Mouse (Mus musculus): ENCODE measurements around the gene Ugt1a7c. TPM values are rescaled to one million over a fixed set of nuclear protein-coding genes. Genes with fewer than 3 reads are reported as not detected.

Ugt1a7c gene
- polyA plus RNA-seq, 1 experiment from 2014 or later = 0.39 TPM

DNA sequence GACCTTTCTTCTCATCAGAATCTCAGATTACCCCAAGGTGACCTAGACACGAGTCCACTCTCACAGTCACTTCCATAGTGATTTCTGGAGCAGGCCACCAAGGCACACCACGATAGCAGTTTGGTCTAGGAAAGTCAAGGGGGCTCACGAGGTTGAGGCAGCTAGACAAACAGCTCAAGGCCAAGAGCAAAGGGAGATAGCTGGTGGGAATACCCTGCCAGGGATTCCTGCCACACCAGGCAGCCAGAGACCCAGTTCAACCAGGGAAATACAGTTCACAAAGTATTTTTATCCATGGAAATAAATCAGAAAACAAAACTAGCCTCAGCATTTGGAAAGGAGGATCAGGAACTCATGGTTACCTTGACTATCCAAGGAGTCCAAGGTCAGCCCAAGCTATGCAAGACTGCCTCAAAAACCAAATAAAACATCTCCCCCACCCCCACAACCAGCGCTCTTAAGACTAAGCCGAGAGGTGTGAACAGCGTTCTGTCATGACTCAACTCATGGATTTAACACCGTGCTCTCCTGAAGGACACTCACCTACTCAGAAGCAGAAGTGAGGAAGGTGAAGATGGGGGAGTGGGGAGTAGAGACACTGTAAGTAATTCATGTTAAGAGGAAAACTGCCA, 169.5 kb downstream of the Ugt1a7c start:
- Histone ChIP-seq H3K27ac (ENCODE audit: low read depth, low read length) (no peak overlapping the region), H3K27me3 (ENCODE audit: control insufficient read depth, insufficient read depth, low read length) (no peaks in the 10 kb centered on the region), H3K9ac (ENCODE audit: low read depth, low read length) (no peak overlapping the region), H3K4me3 (ENCODE audit: low read depth, low read length) (no peak overlapping the region), H3K36me3 (ENCODE audit: control insufficient read depth, insufficient read depth, low read length) (peaks cover 90% of the 10 kb centered on the region), H3K4me1 (ENCODE audit: control insufficient read depth, insufficient read depth, low read length) (peaks cover 18% of the 10 kb centered on the region), H3K4me2 (no peak overlapping the region), H3K9me3 (replicated peaks; ENCODE audit: control insufficient read depth, low read length) (peaks cover 14% of the 10 kb centered on the region; the same call in 1 of the 2 replicates)
- no peak for ATAC-seq (replicated peaks; ENCODE audit: insufficient number of reproducible peaks, low FRiP score, low TSS enrichment)
- 78% methylated on average over 7 of the region's 7 CpGs for WGBS (ENCODE audit: insufficient replicate concordance)

DNA sequence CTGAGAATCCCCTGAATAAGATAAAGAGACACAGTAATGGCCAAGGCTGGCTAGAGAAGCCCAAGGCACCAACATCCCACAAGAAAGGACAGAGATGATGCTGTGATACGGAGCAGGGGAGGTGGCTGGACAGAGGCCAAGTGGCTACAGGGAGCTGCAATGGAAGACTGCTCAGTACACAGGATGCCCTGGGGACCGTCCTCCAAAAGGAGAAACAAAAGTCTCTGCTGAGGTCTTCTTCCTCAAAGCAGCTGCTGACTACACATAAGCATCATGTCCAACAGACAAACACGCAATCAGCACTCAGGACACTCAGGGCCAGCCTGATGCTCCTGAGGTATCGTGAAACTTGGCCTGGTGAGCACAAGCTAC, 170.0 kb downstream of the Ugt1a7c start:
- H3K36me3 ChIP-seq (ENCODE audit: control insufficient read depth, insufficient read depth, low read length) = peaks cover 96% of the 10 kb centered on the region

DNA sequence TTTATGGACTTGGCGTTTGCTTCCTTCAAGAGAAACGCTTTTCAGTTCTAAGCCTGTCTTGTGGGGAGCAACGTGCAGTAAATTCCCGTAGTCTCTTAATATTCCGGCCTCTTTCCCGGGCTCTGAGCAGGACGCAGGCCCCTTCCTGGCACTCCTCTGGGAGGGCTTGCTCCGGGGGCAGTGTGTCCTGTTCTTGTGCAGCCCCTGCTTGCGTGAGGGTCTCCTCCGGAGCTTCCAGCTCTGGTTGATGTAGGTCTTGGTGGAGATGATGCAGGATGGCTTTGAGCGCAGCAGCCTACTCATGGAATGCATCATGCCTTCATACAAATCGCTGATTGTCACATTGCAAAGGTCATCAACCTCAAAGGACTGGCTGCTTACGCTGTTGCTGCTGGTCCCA, 171.3 kb downstream of the Ugt1a7c start:
- WGBS (ENCODE audit: insufficient replicate concordance) = 89% methylated on average over 13 of the region's 13 CpGs
- Histone ChIP-seq H3K4me2 (no peak overlapping the region), H3K4me1 (ENCODE audit: control insufficient read depth, insufficient read depth, low read length) (peaks cover 16% of the 10 kb centered on the region), H3K27ac (ENCODE audit: low read depth, low read length) (no peak overlapping the region), H3K27me3 (ENCODE audit: control insufficient read depth, insufficient read depth, low read length) (no peaks in the 10 kb centered on the region), H3K9me3 (replicated peaks; ENCODE audit: control insufficient read depth, low read length) (peaks cover 10% of the 10 kb centered on the region; the same call in 1 of the 2 replicates), H3K9ac (ENCODE audit: low read depth, low read length) (no peak overlapping the region), H3K36me3 (ENCODE audit: control insufficient read depth, insufficient read depth, low read length) (peaks cover 89% of the 10 kb centered on the region), H3K4me3 (ENCODE audit: low read depth, low read length) (no peak overlapping the region)
- ATAC-seq (replicated peaks; ENCODE audit: insufficient number of reproducible peaks, low FRiP score, low TSS enrichment) = no peak

More for the DNA sequence above, 170.0 kb downstream of the Ugt1a7c start:
- Histone ChIP-seq H3K4me2 (no peak overlapping the region), H3K9ac (ENCODE audit: low read depth, low read length) (no peak overlapping the region), H3K4me3 (ENCODE audit: low read depth, low read length) (no peak overlapping the region), H3K27ac (ENCODE audit: low read depth, low read length) (no peak overlapping the region), H3K27me3 (ENCODE audit: control insufficient read depth, insufficient read depth, low read length) (no peaks in the 10 kb centered on the region), H3K9me3 (replicated peaks; ENCODE audit: control insufficient read depth, low read length) (peaks cover 14% of the 10 kb centered on the region; the same call in 1 of the 2 replicates), H3K4me1 (ENCODE audit: control insufficient read depth, insufficient read depth, low read length) (peaks cover 16% of the 10 kb centered on the region)
- WGBS (ENCODE audit: insufficient replicate concordance) = 72% methylated on average over 4 of the region's 4 CpGs
- no peak for ATAC-seq (replicated peaks; ENCODE audit: insufficient number of reproducible peaks, low FRiP score, low TSS enrichment)

DNA sequence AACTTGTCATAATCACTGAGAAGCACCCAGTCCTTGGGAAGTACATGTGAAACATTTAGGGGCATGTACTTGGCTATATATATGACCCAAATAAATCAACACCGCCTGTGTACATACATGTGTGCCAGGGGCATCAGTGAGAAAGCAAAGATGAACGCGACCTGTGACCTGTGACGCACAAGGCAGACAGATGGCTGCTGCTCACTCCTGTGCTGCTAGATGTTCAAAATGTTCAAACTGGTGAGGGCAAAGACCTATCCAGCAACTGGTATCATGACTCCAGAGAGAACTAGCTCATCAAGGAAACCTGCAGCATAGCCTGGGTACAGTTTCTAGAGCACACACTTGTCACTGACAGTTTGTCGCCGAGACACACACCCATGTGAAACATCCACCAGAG, 172.6 kb downstream of the Ugt1a7c start:
- peaks cover 13% of the 10 kb centered on the region for H3K4me1 ChIP-seq (ENCODE audit: control insufficient read depth, insufficient read depth, low read length)
- WGBS (ENCODE audit: insufficient replicate concordance) = 92% methylated on average over 6 of the region's 6 CpGs
- H3K27ac ChIP-seq (ENCODE audit: low read depth, low read length) = no peak overlapping the region
- ATAC-seq (replicated peaks; ENCODE audit: insufficient number of reproducible peaks, low FRiP score, low TSS enrichment) = no peak
- peaks cover 88% of the 10 kb centered on the region for H3K36me3 ChIP-seq (ENCODE audit: control insufficient read depth, insufficient read depth, low read length)
- no peaks in the 10 kb centered on the region for H3K27me3 ChIP-seq (ENCODE audit: control insufficient read depth, insufficient read depth, low read length)
- H3K4me2 ChIP-seq = no peak overlapping the region
- no peak overlapping the region for H3K4me3 ChIP-seq (ENCODE audit: low read depth, low read length)
- peaks cover 8% of the 10 kb centered on the region; the same call in 1 of the 2 replicates for H3K9me3 ChIP-seq (replicated peaks; ENCODE audit: control insufficient read depth, low read length)
- H3K9ac ChIP-seq (ENCODE audit: low read depth, low read length) = no peak overlapping the region

DNA sequence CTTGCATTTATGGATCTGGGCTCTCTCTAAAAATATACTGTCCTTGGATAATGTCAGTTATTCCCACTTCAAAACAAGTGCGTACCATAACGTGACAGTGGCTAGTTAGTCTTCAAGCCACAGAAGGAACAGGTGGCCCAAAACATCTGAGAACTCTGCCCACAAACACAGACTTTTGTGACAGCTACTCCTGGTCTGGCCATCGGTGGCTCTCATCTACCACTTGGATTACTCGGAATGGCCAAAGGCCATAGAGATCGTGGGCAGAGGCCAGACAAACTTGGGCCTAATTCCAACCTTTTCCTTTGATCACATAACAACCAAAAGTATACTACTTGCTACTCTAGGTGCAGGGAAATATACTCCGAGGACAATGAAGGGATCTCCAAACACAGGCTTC, 173.2 kb downstream of the Ugt1a7c start:
- 86% methylated on average over 6 of the region's 6 CpGs for WGBS (ENCODE audit: insufficient replicate concordance)

More for the DNA sequence above, 173.2 kb downstream of the Ugt1a7c start:
- no peak for ATAC-seq (replicated peaks; ENCODE audit: insufficient number of reproducible peaks, low FRiP score, low TSS enrichment)
- no peak overlapping the region for H3K4me2 ChIP-seq
- H3K27ac ChIP-seq (ENCODE audit: low read depth, low read length) = no peak overlapping the region
- no peak overlapping the region for H3K9ac ChIP-seq (ENCODE audit: low read depth, low read length)
- peaks cover 5% of the 10 kb centered on the region; the same call in 1 of the 2 replicates for H3K9me3 ChIP-seq (replicated peaks; ENCODE audit: control insufficient read depth, low read length)
- H3K27me3 ChIP-seq (ENCODE audit: control insufficient read depth, insufficient read depth, low read length) = no peaks in the 10 kb centered on the region
- peaks cover 8% of the 10 kb centered on the region for H3K4me1 ChIP-seq (ENCODE audit: control insufficient read depth, insufficient read depth, low read length)
- peaks cover 86% of the 10 kb centered on the region for H3K36me3 ChIP-seq (ENCODE audit: control insufficient read depth, insufficient read depth, low read length)
- no peak overlapping the region for H3K4me3 ChIP-seq (ENCODE audit: low read depth, low read length)

Other genes starting within 250 kb of the Ugt1a7c start
- gene Dgkd, start 241.8 kb upstream of the Ugt1a7c start, polyA plus RNA-seq (2014; fragmentation: Nextera tagmentation; extraction: Ambion mirVana) = 22.2 and 24.2 TPM in 2 replicates
- gene Usp40, start 86.5 kb upstream of the Ugt1a7c start, polyA plus RNA-seq (2014; fragmentation: Nextera tagmentation; extraction: Ambion mirVana) = 28.5 and 28.8 TPM in 2 replicates
- not detected in 2 replicates for gene Ugt1a10, start 39.7 kb upstream of the Ugt1a7c start, polyA plus RNA-seq (2014; fragmentation: Nextera tagmentation; extraction: Ambion mirVana)
- gene Ugt1a9, start 24.3 kb upstream of the Ugt1a7c start, polyA plus RNA-seq (2014; fragmentation: Nextera tagmentation; extraction: Ambion mirVana) = not detected in 2 replicates
- not detected in 2 replicates for gene Ugt1a8, start 7.2 kb upstream of the Ugt1a7c start, polyA plus RNA-seq (2014; fragmentation: Nextera tagmentation; extraction: Ambion mirVana)
- gene Ugt1a6b, start 8.2 kb downstream of the Ugt1a7c start, polyA plus RNA-seq (2014; fragmentation: Nextera tagmentation; extraction: Ambion mirVana) = not detected in 2 replicates
- gene Ugt1a6a, start 39.7 kb downstream of the Ugt1a7c start, polyA plus RNA-seq (2014; fragmentation: Nextera tagmentation; extraction: Ambion mirVana) = not detected in 2 replicates
- gene Ugt1a5, start 71.0 kb downstream of the Ugt1a7c start, polyA plus RNA-seq (2014; fragmentation: Nextera tagmentation; extraction: Ambion mirVana) = not detected in 2 replicates
- gene Ugt1a2, start 105.5 kb downstream of the Ugt1a7c start, polyA plus RNA-seq (2014; fragmentation: Nextera tagmentation; extraction: Ambion mirVana) = not detected in 2 replicates
- gene Dnajb3, start 110.7 kb downstream of the Ugt1a7c start, polyA plus RNA-seq (2014; fragmentation: Nextera tagmentation; extraction: Ambion mirVana) = 9.6 and 10.4 TPM in 2 replicates
- gene Ugt1a1, start 116.9 kb downstream of the Ugt1a7c start, polyA plus RNA-seq (2014; fragmentation: Nextera tagmentation; extraction: Ambion mirVana) = not detected in 2 replicates
- gene Mroh2a, start 131.9 kb downstream of the Ugt1a7c start, polyA plus RNA-seq (2014; fragmentation: Nextera tagmentation; extraction: Ambion mirVana) = 0.63 and 1.1 TPM in 2 replicates
- gene Hjurp, start 182.6 kb downstream of the Ugt1a7c start, polyA plus RNA-seq (2014; fragmentation: Nextera tagmentation; extraction: Ambion mirVana) = 117 and 118 TPM in 2 replicates
- 0.10 TPM in 1 of 2 replicates, not detected in the other for gene Trpm8, start 182.6 kb downstream of the Ugt1a7c start, polyA plus RNA-seq (2014; fragmentation: Nextera tagmentation; extraction: Ambion mirVana)